Mouse (Mus musculus) bone marrow, adult 2 months (tissue): ENCODE data around the gene Spats2.

Experiments
- CTCF ChIP-seq: fragments of 200-500 bp; IDR thresholded peaks from 2 replicates; pipeline ENCODE4 v1.5.1; 2011; ENCODE audit warnings: low read length, control low read depth; ENCODE audit not compliant: control insufficient read depth, insufficient read depth
- POLR2A ChIP-seq: fragments of 200-500 bp; IDR thresholded peaks from 2 replicates; pipeline ENCODE4 v1.6.1; 2011; ENCODE audit warnings: low read depth, mild to moderate bottlenecking, control low read depth, low read length, borderline replicate concordance; ENCODE audit not compliant: control insufficient read depth

DNA sequence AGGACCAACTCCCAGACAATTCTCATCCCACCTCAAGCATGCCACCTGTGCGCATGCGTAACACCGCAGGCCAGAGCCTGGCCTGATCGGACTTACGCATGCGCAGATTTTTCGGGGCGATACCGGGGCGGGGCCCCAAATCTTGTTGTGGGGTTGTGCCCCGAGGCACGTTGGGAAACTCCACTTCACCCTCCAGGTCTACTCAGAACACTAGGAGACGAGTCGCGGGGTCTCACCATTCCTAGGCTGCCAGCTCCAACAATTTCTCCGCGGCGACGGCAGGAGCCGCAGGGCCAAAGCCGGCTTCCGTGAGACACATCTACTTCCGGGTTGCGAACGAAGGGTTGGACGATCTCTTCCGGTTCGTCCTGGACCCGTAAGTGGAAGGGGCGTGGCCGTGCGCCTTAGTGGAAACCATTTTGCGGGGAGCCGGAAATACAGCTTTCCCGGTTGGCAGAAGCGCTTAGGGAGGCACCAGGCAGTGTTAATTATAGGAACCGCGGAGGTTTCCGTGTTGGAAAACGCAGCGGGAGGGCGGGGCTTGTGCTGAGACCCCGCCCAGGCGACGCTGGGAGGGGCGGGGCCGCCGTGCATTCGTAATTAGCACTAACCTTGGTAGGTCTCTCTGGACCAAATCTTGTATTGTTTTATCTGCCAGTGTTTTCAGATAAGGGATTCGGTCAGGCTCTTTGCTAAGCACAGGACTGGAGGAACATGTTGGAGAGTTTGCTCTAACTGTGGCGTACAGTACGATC lies 126.1 kb downstream of the Spats2 start, which contains the start of gene Mcrs1:
- TF ChIP-seq POLR2A, result 0 out of 2 replicates have a peak, but pooled peaks have one; percentile 25
- TF ChIP-seq CTCF, result no peak
